ENCODE assay signal across 1 mouse cellular context in genomic region chr9:57467271-57467771, GRCm38 (mm10).
TF ChIP-seq lines count a peak whose summit lies in the region.

No protein-coding gene starts in this region.

TF ChIP-seq in CH12.LX, 34 proteins besides CTCF, POLR2A, EP300 and RAD21 (continued from another document):
- TF ChIP-seq SIN3A (IDR thresholded peaks at IDR 0.05; ENCODE audit: low read length) (no peak), NELFE (IDR thresholded peaks at IDR 0.05; ENCODE audit: low read depth, low read length) (no peak), CHD2 (IDR thresholded peaks at IDR 0.05; ENCODE audit: low read length) (no peak), CHD1 (IDR thresholded peaks at IDR 0.05; ENCODE audit: low read depth, low read length) (no peak)
